Mouse (Mus musculus) intestine, embryonic 14.5 days (tissue): ENCODE results near the gene Cox7a2l. TPM values are rescaled to one million over a fixed set of nuclear protein-coding genes. Genes with fewer than 3 reads are reported as not detected.

Experiments
- ATAC-seq: fragments of 200-750 bp; cut with Nextera tagmentation; replicated peaks from 2 replicates; pipeline ENCODE4 v1.8.0; 2017; ENCODE audit warnings: low read depth, moderate number of reproducible peaks, moderate TSS enrichment, moderate library complexity; ENCODE audit not compliant: low FRiP score, low TSS enrichment
- DNase-seq: peaks from one replicate; pipeline ENCODE4 v3.0.0-alpha.2; 2018; ENCODE audit warnings: low spot score
- H3K27ac ChIP-seq: fragments of 300-500 bp; sonication (generic); 2 replicates; pipeline ENCODE4 v1.5.1; 2014; ENCODE audit warnings: low read depth, mild to moderate bottlenecking, control low read depth
- H3K27me3 ChIP-seq: fragments of 300-500 bp; sonication (generic); replicated peaks from 2 replicates; pipeline ENCODE4 v1.6.1; 2014; ENCODE audit warnings: low read length, control low read depth; ENCODE audit not compliant: control insufficient read depth, insufficient read depth
- H3K36me3 ChIP-seq: fragments of 300-500 bp; sonication (generic); 2 replicates; pipeline ENCODE4 v1.6.1; 2014; ENCODE audit warnings: low read length, control low read depth; ENCODE audit not compliant: control insufficient read depth, insufficient read depth
- H3K4me1 ChIP-seq: fragments of 300-500 bp; sonication (generic); replicated peaks from 2 replicates; pipeline ENCODE4 v1.6.1; 2014; ENCODE audit warnings: low read length, control low read depth, mixed read lengths; ENCODE audit not compliant: control insufficient read depth, insufficient read depth
- H3K4me2 ChIP-seq: fragments of 300-500 bp; sonication (generic); 2 replicates; pipeline ENCODE4 v1.6.1; 2014; ENCODE audit warnings: low read length
- H3K4me3 ChIP-seq: fragments of 300-500 bp; sonication (generic); 2 replicates; pipeline ENCODE4 v1.5.1; 2014; ENCODE audit warnings: low read depth, low read length, control low read depth, mixed read lengths
- H3K9ac ChIP-seq: fragments of 300-500 bp; sonication (generic); 2 replicates; pipeline ENCODE4 v1.6.1; 2014; ENCODE audit warnings: mild to moderate bottlenecking, low read length
- H3K9me3 ChIP-seq: fragments of 300-500 bp; sonication (generic); 2 replicates; pipeline ENCODE4 v1.6.1; 2016; ENCODE audit warnings: low read length, control low read depth; ENCODE audit not compliant: control insufficient read depth
- WGBS: fragments of 180-500 bp; shearing (Covaris S2); extraction: QIAGEN DNeasy Blood & Tissue Kit; methylation state at CpG from one replicate; pipeline ENCODE4 v1.1.7; 2014; 5-methylcytosine and 5-hydroxymethylcytosine counted together
- polyA plus RNA-seq: library from polyadenylated mRNA; unstranded; fragments of >200 nt; fragmentation: Nextera tagmentation; extraction: Ambion mirVana; gene quantifications from 2 replicates; pipeline ENCODE4 v1.2.1, GENCODE M21; 2014

The Cox7a2l gene
- polyA plus RNA-seq, 1 experiment from 2014 or later = 192 TPM

DNA sequence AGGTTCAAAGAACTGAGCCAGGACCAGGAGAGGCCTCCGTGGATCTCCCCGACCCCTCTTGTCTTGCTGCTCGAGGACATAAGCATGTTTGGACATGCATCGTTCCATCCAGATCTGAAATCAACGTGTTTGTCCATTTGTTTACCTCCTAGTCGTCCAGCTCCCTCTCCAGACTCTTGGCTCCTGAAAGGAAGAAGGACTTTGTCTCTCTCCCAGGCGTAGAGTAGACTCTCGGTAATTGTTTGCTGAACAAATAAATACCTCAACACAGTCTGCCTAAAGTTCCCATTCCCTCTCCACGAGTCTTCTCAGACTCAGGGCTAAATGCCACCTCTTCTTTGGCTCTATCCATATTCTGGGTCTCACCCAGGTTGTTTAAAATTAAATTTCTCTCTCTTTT lies 16.0 kb upstream of the Cox7a2l start:
- H3K9ac ChIP-seq = no peak overlapping the region
- ATAC-seq = no peak
- 50% methylated on average over 9 of the region's 9 CpGs for WGBS
- H3K9me3 ChIP-seq = no peaks in the 10 kb centered on the region
- H3K4me2 ChIP-seq = no peak overlapping the region
- DNase-seq = no peak
- no peaks in the 10 kb centered on the region for H3K27me3 ChIP-seq
- no peak overlapping the region for H3K4me3 ChIP-seq
- H3K4me1 ChIP-seq = peaks cover 1% of the 10 kb centered on the region; the same call in 1 of the 2 replicates
- no peaks in the 10 kb centered on the region for H3K36me3 ChIP-seq
- no peak overlapping the region for H3K27ac ChIP-seq

DNA sequence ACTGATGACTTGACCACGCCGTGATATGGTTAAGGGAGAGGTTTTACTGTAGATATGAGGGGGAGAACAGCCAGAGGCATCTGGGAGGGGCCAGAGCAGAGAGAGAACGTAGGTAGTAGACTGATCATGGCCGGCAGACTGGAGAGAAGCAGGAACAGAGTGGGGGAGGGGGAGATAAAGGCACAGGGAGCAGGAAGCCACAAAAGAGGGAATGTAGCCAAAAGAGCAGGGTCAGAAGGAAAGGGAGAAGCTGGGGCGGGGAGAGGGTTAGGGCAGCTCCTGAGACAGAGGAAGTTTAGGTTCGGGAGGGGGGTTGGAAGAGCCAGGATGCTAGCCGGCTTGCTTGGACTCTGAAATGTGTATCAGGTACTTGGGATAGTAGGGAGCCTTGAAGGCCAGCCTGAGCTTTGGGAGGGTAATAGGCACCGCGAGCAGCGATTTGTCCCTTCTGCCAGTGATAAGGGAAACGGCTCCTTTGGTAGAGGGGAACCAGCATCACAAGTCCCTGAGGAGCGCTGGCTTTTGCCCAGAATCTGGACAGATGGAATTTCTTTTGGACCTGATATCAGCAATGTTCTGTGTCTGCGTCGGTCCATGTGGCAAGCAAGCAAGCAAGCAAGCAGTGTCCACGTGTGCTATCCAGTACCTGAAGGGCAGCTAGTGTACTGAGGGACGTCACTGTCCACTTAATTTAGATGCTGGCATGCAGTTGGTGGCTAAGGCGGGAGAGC lies 10.7 kb upstream of the Cox7a2l start:
- DNase-seq (peak; percentile 74), ATAC-seq (peak; percentile 61)
- Histone ChIP-seq H3K4me3 (peak overlapping the region; percentile 9; the same call in 1 of the 2 replicates), H3K4me2 (peak overlapping the region; percentile 43), H3K27ac (peak overlapping the region; percentile 47), H3K9me3 (no peaks in the 10 kb centered on the region), H3K27me3 (no peaks in the 10 kb centered on the region), H3K9ac (0 out of 2 replicates have a peak overlapping the region, but pooled peaks have one; percentile 14), H3K36me3 (no peaks in the 10 kb centered on the region), H3K4me1 (peaks cover 27% of the 10 kb centered on the region)
- WGBS = 26% methylated on average over 17 of the region's 17 CpGs

DNA sequence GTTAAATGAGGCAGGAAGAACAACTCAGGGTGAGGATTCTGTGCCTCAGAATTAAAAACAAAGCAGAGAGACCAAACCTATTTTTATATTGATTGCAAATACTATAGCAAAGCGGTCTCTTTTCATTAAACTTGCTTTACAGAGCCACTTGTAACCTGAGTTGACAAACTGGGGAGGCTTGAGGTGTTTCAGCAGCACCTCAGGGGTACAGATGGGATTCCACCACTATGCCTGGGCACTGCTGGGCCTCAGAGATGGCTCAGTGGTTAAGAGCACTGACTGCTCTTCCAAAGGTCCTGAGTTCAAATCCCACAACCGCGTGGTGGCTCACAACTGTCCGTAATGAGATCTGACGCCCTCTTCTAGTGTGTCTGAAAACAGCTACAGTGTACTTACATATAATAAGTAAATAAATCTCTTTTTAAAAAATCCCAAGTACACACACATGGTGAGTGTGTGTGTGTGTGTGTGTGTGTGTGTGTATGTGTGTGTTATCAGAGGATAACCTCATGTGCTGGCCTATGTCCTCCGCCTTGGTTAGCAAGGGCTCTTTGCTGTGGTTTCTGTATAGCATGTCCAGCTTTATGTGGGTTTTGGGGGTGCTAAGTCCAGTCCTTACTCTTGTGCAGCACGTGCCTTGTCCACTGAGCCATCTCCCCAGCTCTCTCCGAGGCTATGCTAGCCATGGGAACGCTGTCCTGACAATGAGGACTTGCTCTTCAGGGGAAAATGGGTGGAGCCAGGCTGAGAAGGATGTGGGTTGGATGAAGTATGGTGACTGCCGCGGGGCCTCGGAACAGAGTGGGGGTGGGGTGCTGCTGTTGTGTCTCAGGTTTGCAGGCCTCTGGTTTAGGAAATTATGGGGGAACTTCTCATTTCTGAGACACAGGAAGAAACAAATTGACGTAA lies 9.7 kb upstream of the Cox7a2l start:
- WGBS = 32% methylated on average over 13 of the region's 13 CpGs
- Histone ChIP-seq H3K9me3 (no peaks in the 10 kb centered on the region), H3K4me3 (peak overlapping the region; percentile 9; the same call in 1 of the 2 replicates), H3K4me2 (peak overlapping the region; percentile 43), H3K9ac (no peak overlapping the region), H3K36me3 (no peaks in the 10 kb centered on the region), H3K4me1 (peaks cover 27% of the 10 kb centered on the region), H3K27ac (peak overlapping the region; percentile 57), H3K27me3 (no peaks in the 10 kb centered on the region)
- peak; percentile 75 for DNase-seq
- ATAC-seq = peak; percentile 77; the same call in 1 of the 2 replicates

DNA sequence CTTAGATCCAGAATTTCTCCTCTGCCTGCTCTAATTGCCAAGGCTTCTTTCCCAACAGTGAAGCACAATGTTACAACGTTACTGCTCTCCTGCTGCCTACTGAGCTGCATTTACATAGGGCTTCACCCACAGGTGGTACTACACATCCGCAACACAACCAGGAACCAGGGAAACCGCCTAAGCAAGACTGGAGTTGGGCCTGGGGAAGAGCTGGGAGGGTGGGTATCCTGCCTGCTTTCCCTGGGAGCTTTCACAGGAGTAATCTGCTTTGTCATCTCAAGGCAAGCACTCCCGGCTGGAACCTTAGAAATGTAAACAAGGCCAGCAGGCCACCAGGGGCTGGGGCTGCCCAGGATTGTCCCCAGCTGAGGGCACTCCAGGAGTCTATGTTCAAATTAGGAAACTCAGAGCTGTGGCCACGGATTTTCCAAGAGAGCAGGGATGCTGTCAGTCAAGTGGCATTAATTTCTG lies 9.0 kb upstream of the Cox7a2l start:
- no peaks in the 10 kb centered on the region for H3K9me3 ChIP-seq
- H3K4me2 ChIP-seq = no peak overlapping the region
- no peak for ATAC-seq
- H3K27me3 ChIP-seq = no peaks in the 10 kb centered on the region
- H3K4me1 ChIP-seq = peaks cover 27% of the 10 kb centered on the region
- no peak overlapping the region for H3K9ac ChIP-seq
- DNase-seq = peak; percentile 54
- H3K27ac ChIP-seq = no peak overlapping the region
- no peak overlapping the region for H3K4me3 ChIP-seq
- no peaks in the 10 kb centered on the region for H3K36me3 ChIP-seq
- WGBS = 17% methylated on average over 5 of the region's 5 CpGs

DNA sequence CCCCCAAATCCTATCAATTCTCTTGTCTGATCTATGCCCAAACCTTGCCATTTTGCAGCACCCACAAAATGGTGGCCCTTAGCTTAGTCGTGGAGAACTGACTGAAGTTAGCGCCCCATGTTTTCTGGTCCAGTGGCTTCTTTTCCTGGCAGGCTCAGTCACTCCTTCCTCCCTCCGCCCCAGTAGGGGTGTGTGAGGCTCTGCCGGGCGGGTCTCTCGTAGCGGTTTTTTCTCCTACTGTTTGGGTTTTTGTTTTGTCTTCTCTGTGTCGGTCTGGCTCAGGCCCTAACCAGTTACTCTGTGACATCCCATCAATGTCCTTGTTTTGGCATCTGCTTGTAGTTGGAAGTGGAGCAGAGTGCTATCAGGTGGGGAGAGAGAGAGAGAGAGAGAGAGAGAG lies 8.5 kb upstream of the Cox7a2l start:
- Histone ChIP-seq H3K36me3 (no peaks in the 10 kb centered on the region), H3K4me2 (no peak overlapping the region), H3K27ac (no peak overlapping the region), H3K9ac (no peak overlapping the region), H3K4me1 (peaks cover 27% of the 10 kb centered on the region), H3K27me3 (no peaks in the 10 kb centered on the region), H3K4me3 (no peak overlapping the region), H3K9me3 (no peaks in the 10 kb centered on the region)
- 13% methylated on average over 8 of the region's 8 CpGs for WGBS
- ATAC-seq (no peak), DNase-seq (no peak)

DNA sequence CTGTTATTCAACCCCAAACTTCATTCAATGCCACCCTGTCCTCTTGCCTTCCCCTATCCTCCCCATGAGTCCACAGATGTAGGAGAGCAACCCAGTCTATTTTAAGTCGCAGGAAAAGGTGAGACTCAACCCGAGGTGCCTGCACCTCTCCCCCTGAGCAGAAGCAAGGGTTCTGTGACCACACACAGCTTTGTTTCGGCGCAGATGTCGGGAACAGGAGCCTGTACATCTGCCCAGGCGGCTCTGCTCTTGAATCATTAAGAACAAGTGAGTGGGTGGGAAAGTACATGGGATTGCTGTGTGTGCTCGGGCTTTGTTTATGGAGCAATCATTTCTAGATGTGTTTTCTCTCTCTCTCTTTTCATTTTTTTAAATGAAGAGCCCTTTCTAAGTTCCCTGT lies 7.6 kb upstream of the Cox7a2l start:
- H3K9ac ChIP-seq = no peak overlapping the region
- DNase-seq (no peak), ATAC-seq (no peak)
- peaks cover 27% of the 10 kb centered on the region for H3K4me1 ChIP-seq
- H3K27me3 ChIP-seq = no peaks in the 10 kb centered on the region
- no peaks in the 10 kb centered on the region for H3K9me3 ChIP-seq
- no peak overlapping the region for H3K4me2 ChIP-seq
- WGBS = 50% methylated on average over 7 of the region's 7 CpGs
- no peak overlapping the region for H3K4me3 ChIP-seq
- no peaks in the 10 kb centered on the region for H3K36me3 ChIP-seq
- H3K27ac ChIP-seq = no peak overlapping the region

- ATAC-seq (no peak), DNase-seq (no peak)
- Histone ChIP-seq H3K4me3 (no peak overlapping the region), H3K9ac (no peak overlapping the region), H3K9me3 (no peaks in the 10 kb centered on the region), H3K4me1 (peaks cover 22% of the 10 kb centered on the region), H3K27ac (no peak overlapping the region), H3K36me3 (no peaks in the 10 kb centered on the region), H3K27me3 (no peaks in the 10 kb centered on the region), H3K4me2 (no peak overlapping the region)
- WGBS = 71% methylated on average over 7 of the region's 7 CpGs
Observed at GRCm38 (mm10) chr17:83522590-83523379, 5.7 kb upstream of the Cox7a2l start.

- H3K4me3 ChIP-seq = no peak overlapping the region
- H3K36me3 ChIP-seq = no peaks in the 10 kb centered on the region
- no peak overlapping the region for H3K9ac ChIP-seq
- H3K27ac ChIP-seq = no peak overlapping the region
- no peaks in the 10 kb centered on the region for H3K9me3 ChIP-seq
- WGBS = 82% methylated on average over 4 of the region's 4 CpGs
- peaks cover 12% of the 10 kb centered on the region; the same call in 1 of the 2 replicates for H3K4me1 ChIP-seq
- no peaks in the 10 kb centered on the region for H3K27me3 ChIP-seq
- H3K4me2 ChIP-seq = no peak overlapping the region
- ATAC-seq = no peak
- no peak for DNase-seq
Observed at GRCm38 (mm10) chr17:83521881-83522280, 4.8 kb upstream of the Cox7a2l start.
